27 mouse cellular contexts compared by ENCODE assay signal in genomic region chr13:118021176-118021575, GRCm38 (mm10).
"Had no signal": no experiment of that assay in that cellular context is flagged by ENCODE, and none has a peak within 500 bp of the region (broad histone marks: within the 10 kb centered on the region; RNA-seq: fewer than 3 reads in every experiment).

No protein-coding gene starts in this region.

- H3K4me2 ChIP-seq: heart, embryonic 13.5 days; heart, embryonic 15.5 days; hindbrain, embryonic 13.5 days; hindbrain, embryonic 15.5 days; kidney, embryonic 15.5 days; limb, embryonic 13.5 days; limb, embryonic 15.5 days; liver, embryonic 12.5 days had no signal

- H3K27ac ChIP-seq: heart, embryonic 10.5 days; heart, embryonic 13.5 days; heart, embryonic 15.5 days; hindbrain, embryonic 13.5 days; hindbrain, embryonic 15.5 days; hindbrain, postnatal 0 days; kidney, embryonic 15.5 days; kidney, postnatal 0 days; limb, embryonic 13.5 days; limb, embryonic 15.5 days; liver, embryonic 12.5 days; liver, embryonic 14.5 days had no signal

- ATAC-seq: hindbrain, postnatal 0 days; intestine, embryonic 16.5 days; liver, embryonic 12.5 days had no signal

- DNase-seq: gastrocnemius, postnatal 14 days; gastrocnemius, postnatal 36 days; heart, adult 18-20 months; heart, postnatal 14 days; heart, postnatal 36 days; kidney, adult 11 months; kidney, adult 2 months; kidney, adult 9 months; kidney, postnatal 14 days; kidney, postnatal 36 days; layer of hippocampus, adult 9-11 months; layer of hippocampus, postnatal 36 days; left cerebral cortex, postnatal 4 days; lung, adult 18-20 months had no signal

- H3K36me3 ChIP-seq: heart, embryonic 10.5 days; heart, embryonic 13.5 days; heart, embryonic 15.5 days; hindbrain, embryonic 13.5 days; hindbrain, embryonic 15.5 days; kidney, embryonic 15.5 days; limb, embryonic 13.5 days; limb, embryonic 15.5 days; liver, embryonic 12.5 days had no signal

- H3K4me1 ChIP-seq: heart, embryonic 15.5 days; hindbrain, embryonic 13.5 days; hindbrain, embryonic 15.5 days; kidney, embryonic 15.5 days; limb, embryonic 13.5 days; limb, embryonic 15.5 days; liver, embryonic 12.5 days had no signal

- H3K4me3 ChIP-seq: heart, embryonic 10.5 days; heart, embryonic 13.5 days; heart, embryonic 15.5 days; hindbrain, embryonic 13.5 days; hindbrain, embryonic 15.5 days; kidney, embryonic 15.5 days; limb, embryonic 13.5 days; limb, embryonic 15.5 days; liver, embryonic 12.5 days had no signal

- H3K27me3 ChIP-seq: heart, embryonic 13.5 days; heart, embryonic 15.5 days; hindbrain, embryonic 13.5 days; hindbrain, embryonic 15.5 days; kidney, embryonic 15.5 days; limb, embryonic 13.5 days; limb, embryonic 15.5 days; liver, embryonic 12.5 days had no signal

- H3K9ac ChIP-seq: heart, embryonic 13.5 days; heart, embryonic 15.5 days; hindbrain, embryonic 13.5 days; hindbrain, embryonic 15.5 days; kidney, embryonic 15.5 days; limb, embryonic 13.5 days; limb, embryonic 15.5 days; liver, embryonic 12.5 days; liver, embryonic 14.5 days had no signal

- H3K9me3 ChIP-seq: heart, embryonic 10.5 days; heart, embryonic 13.5 days; heart, embryonic 15.5 days; hindbrain, embryonic 13.5 days; hindbrain, embryonic 15.5 days; kidney, embryonic 15.5 days; limb, embryonic 13.5 days; limb, embryonic 15.5 days; liver, embryonic 12.5 days had no signal
